Mouse (Mus musculus): ENCODE measurements around the gene Uba2.

DNA sequence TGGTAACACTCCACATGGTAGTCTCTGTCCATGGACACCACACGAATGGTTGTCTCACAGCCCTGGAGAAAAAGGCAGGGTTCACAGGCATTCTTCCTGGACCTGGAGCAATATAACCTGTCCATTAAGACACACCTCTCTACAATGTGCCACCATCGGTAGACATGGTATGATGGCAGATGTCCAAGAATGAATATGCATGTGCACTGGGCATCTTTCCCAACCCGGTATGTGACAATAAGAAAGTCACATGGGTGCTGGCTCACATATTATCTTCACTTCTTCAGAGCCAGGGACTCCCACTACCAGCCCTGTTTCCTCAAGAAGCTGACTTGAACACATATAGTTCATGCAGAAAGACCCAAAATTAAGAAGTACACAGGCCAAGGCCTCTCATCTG is 52.8 kb downstream of the Uba2 start:
- TF ChIP-seq CTCF (IDR thresholded peaks at IDR 0.05; ENCODE audit: borderline replicate concordance, extremely low read depth, insufficient read depth, insufficient read length): no peak
- no peak for TF ChIP-seq POLR2A (IDR thresholded peaks at IDR 0.05; ENCODE audit: borderline replicate concordance, extremely low read depth, insufficient read depth, insufficient read length, poor library complexity, severe bottlenecking)

Data from brain, embryonic 14.5 days (tissue).